Mouse (Mus musculus): ENCODE measurements at regions not wholly inside any gene's neighbourhood (a gene's known extent, or its start where the extent isn't known, plus 50 kb on each side); places are given as distances from the start of the nearest gene placed in this dataset.

GRCm38 (mm10) chr3:80541382-80541781 is 261.3 kb downstream of the Gria2 start:
- 0 out of 2 replicates have a peak, but pooled peaks cover 2% of the 10 kb centered on the region for H3K4me1 ChIP-seq (ENCODE audit: control insufficient read depth, insufficient read depth, low read length)
- no peak overlapping the region for H3K27ac ChIP-seq (ENCODE audit: low read depth, low read length)
- H3K9ac ChIP-seq (ENCODE audit: low read length) = no peak overlapping the region
- ATAC-seq (peak; percentile 88), DNase-seq (ENCODE audit: low spot score) (peak; percentile 71)
- H3K4me3 ChIP-seq (ENCODE audit: low read depth, low read length) = no peak overlapping the region
- H3K4me2 ChIP-seq (ENCODE audit: low read length) = no peak overlapping the region
- no peaks in the 10 kb centered on the region for H3K27me3 ChIP-seq (replicated peaks; ENCODE audit: control insufficient read depth, insufficient read depth, low read length)
- H3K9me3 ChIP-seq (replicated peaks; ENCODE audit: control insufficient read depth, low read length) = no peaks in the 10 kb centered on the region
- H3K36me3 ChIP-seq (ENCODE audit: control insufficient read depth, insufficient read depth, low read length) = no peaks in the 10 kb centered on the region

DNA sequence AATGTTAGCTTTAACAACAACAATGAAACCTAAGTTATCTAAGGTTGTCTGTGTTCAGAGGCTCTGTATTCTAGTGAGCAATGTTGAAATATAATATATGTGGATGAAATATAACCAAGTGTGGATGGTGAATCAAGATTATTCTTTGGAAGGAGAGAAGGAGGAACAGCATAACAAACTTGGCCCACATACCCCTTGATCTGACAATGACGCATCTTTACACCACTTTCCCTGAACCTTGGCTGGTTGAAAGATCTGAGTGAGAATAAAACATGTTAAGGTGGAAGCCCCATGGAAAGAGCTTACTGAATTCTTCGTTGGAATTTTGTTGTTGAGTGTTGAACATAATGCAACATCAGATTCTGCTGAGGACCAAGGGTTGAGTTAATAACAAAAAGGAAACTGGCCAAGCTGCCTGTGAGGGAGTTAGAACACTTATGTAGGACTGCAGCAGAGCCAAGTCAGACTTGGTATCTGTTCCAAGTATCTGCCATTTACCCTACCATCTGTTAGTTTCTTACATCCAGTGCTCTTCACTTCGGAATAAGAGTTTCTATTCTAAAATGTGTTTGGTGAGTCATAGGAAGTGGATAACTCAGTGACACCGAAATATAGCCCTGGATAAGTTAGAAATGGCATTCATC is 268.8 kb downstream of the Gria2 start:
- H3K27ac ChIP-seq (ENCODE audit: low read depth, low read length) = 0 out of 2 replicates have a peak overlapping the region, but pooled peaks have one; percentile 33
- no peak overlapping the region for H3K4me2 ChIP-seq (ENCODE audit: low read length)
- WGBS = 73% methylated on average over 4 of the region's 4 CpGs
- ATAC-seq (peak; percentile 62; the same call in 1 of the 2 replicates), DNase-seq (ENCODE audit: low spot score) (peak; percentile 67)
- H3K27me3 ChIP-seq (replicated peaks; ENCODE audit: control insufficient read depth, insufficient read depth, low read length) = no peaks in the 10 kb centered on the region
- H3K9me3 ChIP-seq (replicated peaks; ENCODE audit: control insufficient read depth, low read length) = no peaks in the 10 kb centered on the region
- no peak overlapping the region for H3K9ac ChIP-seq (ENCODE audit: low read length)
- H3K36me3 ChIP-seq (ENCODE audit: control insufficient read depth, insufficient read depth, low read length) = no peaks in the 10 kb centered on the region
- no peaks in the 10 kb centered on the region for H3K4me1 ChIP-seq (ENCODE audit: control insufficient read depth, insufficient read depth, low read length)
- no peak overlapping the region for H3K4me3 ChIP-seq (ENCODE audit: low read depth, low read length)

- Histone ChIP-seq H3K9me3 (replicated peaks; ENCODE audit: control insufficient read depth, low read length) (no peaks in the 10 kb centered on the region), H3K4me2 (ENCODE audit: low read length) (no peak overlapping the region), H3K27me3 (replicated peaks; ENCODE audit: control insufficient read depth, insufficient read depth, low read length) (no peaks in the 10 kb centered on the region), H3K27ac (ENCODE audit: low read depth, low read length) (no peak overlapping the region), H3K9ac (ENCODE audit: low read length) (no peak overlapping the region), H3K4me3 (ENCODE audit: low read depth, low read length) (no peak overlapping the region), H3K36me3 (ENCODE audit: control insufficient read depth, insufficient read depth, low read length) (no peaks in the 10 kb centered on the region), H3K4me1 (ENCODE audit: control insufficient read depth, insufficient read depth, low read length) (no peaks in the 10 kb centered on the region)
- no peak for ATAC-seq
- 44% methylated on average over 1 of the region's 1 CpGs for WGBS
- DNase-seq (ENCODE audit: low spot score) = peak; percentile 5
Observed at GRCm38 (mm10) chr3:80514026-80514425, 288.6 kb downstream of the Gria2 start.

GRCm38 (mm10) chr3:80509185-80509584 is 293.4 kb downstream of the Gria2 start:
- no peaks in the 10 kb centered on the region for H3K27me3 ChIP-seq (replicated peaks; ENCODE audit: control insufficient read depth, insufficient read depth, low read length)
- no peak overlapping the region for H3K27ac ChIP-seq (ENCODE audit: low read depth, low read length)
- WGBS = 89% methylated on average over 1 of the region's 1 CpGs
- H3K9ac ChIP-seq (ENCODE audit: low read length) = no peak overlapping the region
- H3K36me3 ChIP-seq (ENCODE audit: control insufficient read depth, insufficient read depth, low read length) = no peaks in the 10 kb centered on the region
- no peaks in the 10 kb centered on the region for H3K9me3 ChIP-seq (replicated peaks; ENCODE audit: control insufficient read depth, low read length)
- no peaks in the 10 kb centered on the region for H3K4me1 ChIP-seq (ENCODE audit: control insufficient read depth, insufficient read depth, low read length)
- no peak overlapping the region for H3K4me3 ChIP-seq (ENCODE audit: low read depth, low read length)
- DNase-seq (ENCODE audit: low spot score) (no peak), ATAC-seq (no peak)
- no peak overlapping the region for H3K4me2 ChIP-seq (ENCODE audit: low read length)

- 47% methylated on average over 1 of the region's 1 CpGs for WGBS
- H3K36me3 ChIP-seq (ENCODE audit: control insufficient read depth, insufficient read depth, low read length) = no peaks in the 10 kb centered on the region
- no peaks in the 10 kb centered on the region for H3K4me1 ChIP-seq (ENCODE audit: control insufficient read depth, insufficient read depth, low read length)
- no peak overlapping the region for H3K9ac ChIP-seq (ENCODE audit: low read length)
- H3K9me3 ChIP-seq (replicated peaks; ENCODE audit: control insufficient read depth, low read length) = no peaks in the 10 kb centered on the region
- H3K27me3 ChIP-seq (replicated peaks; ENCODE audit: control insufficient read depth, insufficient read depth, low read length) = no peaks in the 10 kb centered on the region
- no peak overlapping the region for H3K27ac ChIP-seq (ENCODE audit: low read depth, low read length)
- no peak overlapping the region for H3K4me2 ChIP-seq (ENCODE audit: low read length)
- no peak overlapping the region for H3K4me3 ChIP-seq (ENCODE audit: low read depth, low read length)
- DNase-seq (ENCODE audit: low spot score) (peak; percentile 23), ATAC-seq (no peak)
Observed at GRCm38 (mm10) chr3:80506701-80507100, 295.9 kb downstream of the Gria2 start.

- Histone ChIP-seq H3K27me3 (replicated peaks; ENCODE audit: control insufficient read depth, insufficient read depth, low read length) (no peaks in the 10 kb centered on the region), H3K9me3 (replicated peaks; ENCODE audit: control insufficient read depth, low read length) (no peaks in the 10 kb centered on the region), H3K4me3 (ENCODE audit: low read depth, low read length) (no peak overlapping the region), H3K4me1 (ENCODE audit: control insufficient read depth, insufficient read depth, low read length) (no peaks in the 10 kb centered on the region), H3K36me3 (ENCODE audit: control insufficient read depth, insufficient read depth, low read length) (no peaks in the 10 kb centered on the region), H3K4me2 (ENCODE audit: low read length) (no peak overlapping the region), H3K27ac (ENCODE audit: low read depth, low read length) (no peak overlapping the region), H3K9ac (ENCODE audit: low read length) (no peak overlapping the region)
- ATAC-seq (no peak), DNase-seq (ENCODE audit: low spot score) (no peak)
- 70% methylated on average over 1 of the region's 1 CpGs for WGBS
Observed at GRCm38 (mm10) chr3:80501117-80501516, 301.5 kb downstream of the Gria2 start.

GRCm38 (mm10) chr3:80496556-80496955 is 306.1 kb downstream of the Gria2 start:
- no peaks in the 10 kb centered on the region for H3K36me3 ChIP-seq (ENCODE audit: control insufficient read depth, insufficient read depth, low read length)
- DNase-seq (ENCODE audit: low spot score) = peak; percentile 34
- H3K9ac ChIP-seq (ENCODE audit: low read length) = no peak overlapping the region
- H3K27me3 ChIP-seq (replicated peaks; ENCODE audit: control insufficient read depth, insufficient read depth, low read length) = no peaks in the 10 kb centered on the region
- no peak overlapping the region for H3K4me2 ChIP-seq (ENCODE audit: low read length)
- H3K4me1 ChIP-seq (ENCODE audit: control insufficient read depth, insufficient read depth, low read length) = no peaks in the 10 kb centered on the region
- H3K4me3 ChIP-seq (ENCODE audit: low read depth, low read length) = no peak overlapping the region
- 88% methylated on average over 2 of the region's 2 CpGs for WGBS
- H3K27ac ChIP-seq (ENCODE audit: low read depth, low read length) = no peak overlapping the region
- no peak for ATAC-seq
- H3K9me3 ChIP-seq (replicated peaks; ENCODE audit: control insufficient read depth, low read length) = no peaks in the 10 kb centered on the region

GRCm38 (mm10) chr3:80484168-80484833 is 318.3 kb downstream of the Gria2 start:
- Histone ChIP-seq H3K36me3 (ENCODE audit: control insufficient read depth, insufficient read depth, low read length) (no peaks in the 10 kb centered on the region), H3K9ac (ENCODE audit: low read length) (no peak overlapping the region), H3K4me3 (ENCODE audit: low read depth, low read length) (no peak overlapping the region), H3K27me3 (replicated peaks; ENCODE audit: control insufficient read depth, insufficient read depth, low read length) (no peaks in the 10 kb centered on the region), H3K4me2 (ENCODE audit: low read length) (no peak overlapping the region), H3K4me1 (ENCODE audit: control insufficient read depth, insufficient read depth, low read length) (no peaks in the 10 kb centered on the region), H3K9me3 (replicated peaks; ENCODE audit: control insufficient read depth, low read length) (no peaks in the 10 kb centered on the region), H3K27ac (ENCODE audit: low read depth, low read length) (no peak overlapping the region)
- WGBS = 72% methylated on average over 3 of the region's 3 CpGs
- DNase-seq (ENCODE audit: low spot score) (peak; percentile 32), ATAC-seq (no peak; the same call in 1 of the 2 replicates)

GRCm38 (mm10) chr3:80478676-80479075 is 324.0 kb downstream of the Gria2 start:
- Histone ChIP-seq H3K9me3 (replicated peaks; ENCODE audit: control insufficient read depth, low read length) (no peaks in the 10 kb centered on the region), H3K4me3 (ENCODE audit: low read depth, low read length) (no peak overlapping the region), H3K9ac (ENCODE audit: low read length) (no peak overlapping the region), H3K4me2 (ENCODE audit: low read length) (no peak overlapping the region), H3K27ac (ENCODE audit: low read depth, low read length) (no peak overlapping the region), H3K4me1 (ENCODE audit: control insufficient read depth, insufficient read depth, low read length) (no peaks in the 10 kb centered on the region), H3K27me3 (replicated peaks; ENCODE audit: control insufficient read depth, insufficient read depth, low read length) (no peaks in the 10 kb centered on the region), H3K36me3 (ENCODE audit: control insufficient read depth, insufficient read depth, low read length) (no peaks in the 10 kb centered on the region)
- ATAC-seq (peak; percentile 23; the same call in 1 of the 2 replicates), DNase-seq (ENCODE audit: low spot score) (peak; percentile 57)
